Mouse (Mus musculus) left cerebral cortex, adult 11 months (tissue): Measurements from ENCODE around the gene Elf1.
"Not testable (repeated sequence)": the region's sequence is repeated elsewhere in the genome, so short reads cannot be mapped to it uniquely, and the experiment has no call there.

Experiments
- DNase-seq: peaks from one replicate; pipeline ENCODE4 v3.0.0; 2022; ENCODE audit warnings: low spot score

Gene Elf1

DNA sequence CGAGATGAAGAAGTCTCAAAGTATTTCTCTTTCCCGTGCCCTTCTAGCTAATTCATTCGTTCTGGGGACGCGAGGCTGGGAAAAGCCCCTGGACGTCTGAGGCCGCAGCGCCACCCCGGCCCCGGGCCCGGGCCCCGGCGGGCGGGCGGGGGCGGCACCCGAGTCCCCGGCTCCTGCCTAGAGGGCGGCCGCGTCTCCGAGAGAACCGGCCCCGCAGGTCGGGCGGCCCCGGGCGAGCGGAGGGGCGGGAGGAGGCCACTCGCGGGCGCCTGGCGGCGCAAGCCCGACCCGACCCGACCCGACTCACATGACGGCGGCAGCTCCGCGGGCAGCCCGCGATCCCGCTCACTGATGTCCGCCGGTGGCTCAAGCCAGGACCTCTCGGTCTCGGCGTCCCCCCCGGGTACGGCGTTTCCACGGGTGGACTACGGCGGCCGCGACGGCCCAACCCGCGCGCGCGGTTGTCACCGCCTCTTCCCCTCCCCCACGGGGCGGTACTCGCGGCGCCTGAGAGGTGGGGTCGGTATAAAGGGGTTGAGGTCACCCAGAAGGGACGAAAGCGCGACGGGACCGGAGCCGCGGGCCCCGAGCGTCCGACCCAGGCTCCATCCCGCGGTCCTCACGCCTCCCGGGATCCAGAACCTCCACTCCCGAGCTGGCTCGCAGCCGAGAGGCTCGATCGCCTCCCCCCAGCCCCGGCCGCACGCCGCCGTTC, at the start of gene Elf1:
Gene Elf1 (plus strand): TSS at position 571 of the 715 bp plus-strand sequence.
- DNase-seq: peak; percentile 93

DNA sequence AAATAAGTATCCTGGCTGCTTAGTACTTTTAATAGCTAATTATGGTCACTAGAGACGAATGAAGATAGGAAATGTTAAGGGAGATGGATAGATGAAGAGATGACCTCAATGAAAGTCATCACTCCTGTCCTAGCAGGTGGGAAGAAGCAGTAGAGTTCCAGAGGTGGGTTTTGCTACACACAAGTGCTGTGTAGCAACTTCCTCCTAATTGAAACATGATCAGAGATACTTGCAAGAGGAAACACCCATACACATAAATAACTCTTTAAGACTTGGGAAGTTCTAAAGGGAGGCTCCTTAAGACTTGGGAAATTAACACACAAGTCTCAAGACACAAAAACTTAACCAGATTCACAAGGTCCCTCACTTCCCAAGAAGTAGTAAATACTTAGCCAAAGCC, 46.9 kb upstream of the Elf1 start:
- no peak for DNase-seq

DNA sequence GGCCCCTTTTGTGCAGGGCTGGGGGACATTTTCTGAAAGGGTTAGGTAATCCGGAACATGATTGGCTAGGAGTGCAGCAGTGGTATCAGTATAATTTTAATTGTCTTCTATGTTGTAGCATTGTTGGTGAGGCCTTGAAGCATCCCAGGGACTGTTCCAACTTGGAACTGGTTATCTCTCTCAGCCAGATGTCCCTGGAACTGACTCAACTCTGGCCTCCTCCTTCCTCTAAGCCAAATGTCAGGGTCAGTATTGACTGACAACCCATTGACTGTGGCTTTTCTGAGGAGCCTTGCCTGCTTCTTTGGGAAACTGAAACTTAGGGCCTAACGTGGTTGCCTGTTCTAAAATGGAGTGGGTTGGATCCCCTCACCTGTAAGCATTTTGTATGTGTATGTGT, 40.3 kb upstream of the Elf1 start:
- DNase-seq: no peak

DNA sequence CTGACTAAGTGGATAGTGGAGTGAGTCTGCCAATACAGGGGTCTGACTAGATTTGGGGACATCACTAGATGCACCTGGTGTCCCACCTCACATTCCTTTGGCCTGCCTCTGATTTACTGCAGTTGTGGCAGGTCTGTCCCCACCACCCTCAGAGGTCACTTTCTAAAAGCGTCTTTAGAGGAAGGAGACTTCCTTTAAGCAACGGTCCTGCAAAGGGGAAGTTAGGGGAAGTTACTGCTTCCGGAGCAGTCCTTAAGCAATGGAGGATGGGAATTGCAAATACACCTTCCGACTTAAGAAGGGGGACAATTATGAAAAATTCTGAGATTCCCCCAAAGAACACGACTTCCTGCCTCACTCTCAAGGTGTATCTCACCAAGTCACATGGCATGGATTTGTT, 39.6 kb upstream of the Elf1 start:
- no peak for DNase-seq

DNA sequence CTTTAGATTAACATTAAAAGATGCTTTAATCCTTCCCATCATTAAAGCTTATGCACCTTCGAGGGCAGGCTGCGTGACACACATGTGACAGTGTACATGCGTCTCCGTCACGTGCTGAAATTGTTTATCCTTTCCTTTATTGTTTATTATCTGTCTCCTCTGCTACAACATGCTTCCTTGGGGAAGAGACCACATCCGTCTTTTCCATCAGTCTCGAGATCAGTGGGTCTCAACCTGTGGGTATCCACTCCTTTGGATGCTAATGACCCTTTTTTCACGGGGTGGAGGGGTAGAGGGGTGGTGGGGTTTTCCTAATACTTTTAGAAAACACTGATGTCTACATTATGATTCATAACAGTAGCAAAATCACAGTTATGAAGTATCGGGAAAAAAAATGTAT, 36.4 kb upstream of the Elf1 start:
- DNase-seq: no peak

DNA sequence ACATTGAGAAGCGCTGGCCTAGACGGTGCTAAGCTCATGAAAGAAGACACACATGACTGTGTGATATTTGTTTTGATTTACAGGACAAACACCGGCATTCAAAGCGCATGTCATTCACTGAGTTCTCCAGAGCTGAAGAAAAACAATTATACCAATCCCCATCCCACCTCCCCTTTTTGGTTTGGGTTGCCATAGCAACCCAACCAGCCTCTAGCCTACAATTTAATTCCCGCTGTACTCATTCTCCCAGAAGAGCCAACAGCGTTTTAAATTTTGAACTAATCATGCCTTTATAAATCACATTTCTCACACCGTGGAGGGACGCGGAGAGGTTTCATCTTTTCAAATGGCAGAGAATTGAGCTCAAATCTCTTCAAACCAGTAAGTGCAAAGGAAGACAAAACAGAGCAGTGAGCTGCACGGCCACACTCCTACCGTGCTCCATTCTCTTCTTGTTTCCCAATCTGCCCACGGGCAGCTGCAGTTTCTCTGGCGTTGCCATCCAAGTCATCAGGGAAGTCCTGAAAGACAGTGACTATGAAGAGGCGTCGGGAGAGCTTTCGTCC, 35.9 kb upstream of the Elf1 start:
- no peak for DNase-seq

DNA sequence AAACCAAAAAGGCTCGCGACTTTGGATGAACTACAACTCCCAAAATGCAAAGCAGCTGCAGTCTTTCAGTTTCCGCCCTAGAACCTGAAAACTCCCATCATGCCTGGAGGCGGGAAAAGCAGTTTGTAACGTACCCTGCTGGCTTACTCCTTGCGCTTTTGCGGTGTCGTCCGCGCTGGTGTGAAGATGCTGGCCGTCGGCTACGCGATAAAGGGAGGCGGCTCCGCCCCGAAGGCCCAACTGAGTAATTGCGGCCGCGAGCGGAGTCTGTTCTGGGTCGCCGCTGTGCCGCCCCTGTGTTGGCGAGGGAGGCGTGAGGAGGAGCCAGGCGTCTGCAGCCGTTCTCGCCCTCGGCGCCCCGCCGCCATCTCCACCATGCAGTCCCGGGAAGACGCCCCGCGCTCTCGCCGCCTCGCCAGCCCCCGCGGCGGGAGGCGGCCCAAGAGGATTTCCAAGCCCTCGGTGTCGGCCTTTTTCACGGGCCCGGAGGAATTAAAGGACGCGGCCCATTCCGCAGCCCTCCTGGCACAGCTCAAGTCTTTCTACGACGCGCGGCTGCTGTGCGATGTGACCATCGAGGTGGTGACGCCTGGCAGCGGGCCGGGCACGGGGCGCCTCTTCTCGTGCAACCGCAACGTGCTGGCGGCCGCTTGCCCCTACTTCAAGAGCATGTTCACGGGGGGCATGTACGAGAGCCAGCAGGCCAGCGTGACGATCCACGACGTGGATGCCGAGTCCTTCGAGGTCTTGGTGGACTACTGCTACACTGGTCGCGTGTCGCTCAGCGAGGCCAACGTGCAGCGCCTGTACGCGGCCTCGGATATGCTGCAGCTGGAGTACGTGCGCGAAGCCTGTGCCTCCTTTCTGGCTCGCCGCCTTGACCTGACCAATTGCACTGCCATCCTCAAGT, 29.1 kb upstream of the Elf1 start, which contains the start of gene Kbtbd6:
Gene Kbtbd6 (plus strand): TSS at position 155 of the 910 bp plus-strand sequence.
- peak; percentile 49 for DNase-seq

DNA sequence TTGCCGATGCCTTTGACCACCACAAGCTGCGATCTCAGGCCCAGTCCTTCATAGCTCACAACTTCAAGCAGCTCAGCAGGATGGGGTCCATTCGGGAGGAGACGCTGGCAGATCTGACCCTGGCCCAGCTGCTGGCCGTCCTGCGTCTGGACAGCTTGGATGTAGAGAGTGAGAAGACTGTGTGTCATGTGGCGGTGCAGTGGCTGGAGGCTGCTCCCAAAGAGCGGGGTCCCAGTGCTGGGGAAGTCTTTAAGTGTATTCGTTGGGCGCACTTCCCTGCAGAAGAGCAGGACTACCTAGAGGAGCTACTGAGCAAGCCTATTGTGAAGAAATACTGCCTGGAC, 28.4 kb upstream of the Elf1 start:
- DNase-seq: not testable (repeated sequence)

DNA sequence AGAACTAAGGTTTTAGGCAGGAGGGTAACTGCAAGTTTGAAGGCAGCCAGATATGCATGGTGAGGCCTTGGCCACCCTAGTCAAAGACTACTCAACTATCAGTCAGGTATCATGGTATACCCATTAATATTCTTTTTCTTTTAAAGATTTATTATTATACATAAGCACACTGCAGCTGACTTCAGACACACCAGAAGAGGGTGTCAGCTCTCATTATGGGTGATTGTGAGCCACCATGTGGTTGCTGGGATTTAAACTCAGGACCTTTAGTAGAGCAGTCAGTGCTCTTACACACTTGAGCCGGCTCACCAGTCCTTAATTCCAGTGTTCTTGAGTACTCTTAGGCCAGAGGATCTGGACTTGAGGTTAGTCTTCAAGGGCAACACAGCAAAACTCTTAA, 20.6 kb upstream of the Elf1 start:
- DNase-seq: no peak

DNA sequence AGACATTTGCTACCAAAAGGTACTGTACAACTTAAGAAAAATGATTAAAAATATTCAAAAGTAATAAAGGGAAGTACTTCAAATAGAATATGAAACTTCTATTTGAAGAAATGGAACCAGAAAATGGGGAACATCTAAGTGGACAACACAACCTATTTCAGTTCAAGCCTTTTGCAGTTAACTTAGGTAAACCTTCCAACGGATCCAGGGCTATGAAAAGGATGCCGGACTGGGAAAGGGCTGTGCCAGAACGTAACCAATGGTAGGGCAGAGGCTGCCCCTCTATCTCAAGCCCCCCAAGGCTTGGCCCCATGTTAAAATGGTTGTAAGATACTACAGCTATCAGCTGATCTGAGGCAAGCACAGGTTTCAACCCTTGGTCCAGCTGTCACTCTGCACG, 20.0 kb upstream of the Elf1 start:
- DNase-seq: no peak

DNA sequence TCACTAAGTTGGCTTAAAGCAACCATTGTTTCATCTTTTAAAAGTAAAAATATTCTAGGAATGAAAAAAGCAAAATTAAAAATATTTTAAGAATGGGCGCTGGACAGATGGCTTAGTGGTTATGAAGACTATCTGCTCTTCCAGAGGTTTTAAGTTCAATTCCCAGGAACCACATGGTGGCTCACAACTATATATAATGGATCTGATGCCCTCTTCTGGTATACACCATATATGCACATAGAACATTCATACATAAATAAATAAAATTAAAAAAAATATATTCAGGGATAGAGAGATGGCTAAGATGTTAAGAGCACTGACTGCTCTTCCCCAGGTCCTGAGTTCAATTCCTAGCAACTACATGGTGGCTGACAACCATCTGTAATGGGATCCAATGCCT, 15.4 kb upstream of the Elf1 start:
- DNase-seq: no peak

DNA sequence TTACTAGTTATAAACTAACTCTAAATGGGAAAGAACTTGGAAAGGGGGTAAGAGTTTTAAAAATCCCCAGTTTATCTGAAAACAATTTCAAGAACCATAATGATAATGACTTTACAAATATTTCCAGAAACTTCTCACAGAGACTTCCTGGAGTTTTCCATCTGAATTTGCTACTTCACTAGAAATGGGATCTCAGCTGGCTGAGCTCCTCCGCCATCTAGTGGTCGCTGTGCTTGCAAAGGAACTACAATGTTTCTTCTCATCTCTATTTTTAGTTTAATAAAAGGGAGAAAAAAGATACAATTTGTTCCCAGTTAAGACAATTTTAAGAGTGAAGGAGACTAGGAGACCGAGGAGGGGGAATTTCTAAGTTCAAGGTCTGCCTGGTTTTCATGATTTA, 13.4 kb upstream of the Elf1 start:
- no peak for DNase-seq

DNA sequence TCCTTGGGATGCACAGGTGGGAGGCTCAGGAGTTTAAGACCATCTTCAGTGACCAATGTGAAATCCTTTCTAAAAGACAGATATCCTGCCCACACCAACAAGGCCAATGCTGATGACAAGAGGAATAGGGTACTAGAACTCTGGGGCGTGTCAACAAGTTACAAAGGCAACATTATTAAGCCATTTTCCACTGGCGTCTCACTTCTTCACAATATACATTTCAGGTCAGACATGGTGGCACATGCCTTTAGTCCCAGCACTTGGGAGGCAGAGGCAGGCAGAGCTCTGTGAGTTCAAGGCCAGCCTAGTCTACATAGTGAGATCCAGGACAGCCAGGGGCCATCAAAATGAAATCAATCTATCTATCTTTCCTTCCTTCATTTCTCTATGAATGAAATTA, 7.6 kb upstream of the Elf1 start:
- DNase-seq: no peak

DNA sequence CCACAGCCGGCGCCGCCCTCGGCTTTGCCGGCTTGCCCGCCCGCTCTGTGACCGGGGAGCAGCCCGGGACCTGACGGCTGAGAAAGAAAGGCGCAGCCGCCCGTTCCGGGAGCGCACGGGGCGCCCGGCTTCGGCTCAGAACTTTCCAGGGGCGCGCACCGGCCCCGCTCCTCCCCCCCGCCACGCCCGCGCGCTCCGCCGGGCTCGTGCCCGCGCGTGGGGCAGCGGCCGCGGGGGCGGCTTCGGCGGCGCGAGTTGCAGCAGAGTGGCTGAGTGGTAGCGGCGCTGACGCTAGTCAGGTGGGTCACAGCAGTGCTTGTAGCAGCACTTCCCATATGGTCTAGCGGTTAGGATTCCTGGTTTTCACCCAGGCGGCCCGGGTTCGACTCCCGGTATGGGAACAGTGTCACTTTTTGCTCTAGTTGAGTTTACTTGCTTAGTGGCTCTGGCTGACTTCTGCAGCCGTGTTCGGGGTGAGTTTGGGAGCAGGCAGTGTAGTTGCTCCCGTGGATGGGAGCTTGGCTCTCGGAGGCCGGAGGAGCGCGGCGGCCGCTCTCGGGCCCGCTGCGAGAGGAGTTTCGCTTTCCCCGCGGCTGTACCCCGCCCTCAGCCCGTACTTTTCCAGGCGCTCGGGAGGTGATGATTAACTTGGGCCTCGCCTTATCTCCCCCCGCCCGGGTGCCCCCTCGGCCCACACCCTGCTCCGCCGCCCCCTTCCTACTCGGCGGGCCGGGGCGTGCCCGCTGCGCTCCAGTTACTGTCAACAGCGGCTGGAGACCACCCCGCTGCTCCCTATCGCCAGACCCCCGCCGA, 551 bp downstream of the Elf1 start, which contains the start of gene Wbp4:
Gene Wbp4 (minus strand): TSS at position 182 of the 813 bp plus-strand sequence.
- DNase-seq: peak; percentile 93

DNA sequence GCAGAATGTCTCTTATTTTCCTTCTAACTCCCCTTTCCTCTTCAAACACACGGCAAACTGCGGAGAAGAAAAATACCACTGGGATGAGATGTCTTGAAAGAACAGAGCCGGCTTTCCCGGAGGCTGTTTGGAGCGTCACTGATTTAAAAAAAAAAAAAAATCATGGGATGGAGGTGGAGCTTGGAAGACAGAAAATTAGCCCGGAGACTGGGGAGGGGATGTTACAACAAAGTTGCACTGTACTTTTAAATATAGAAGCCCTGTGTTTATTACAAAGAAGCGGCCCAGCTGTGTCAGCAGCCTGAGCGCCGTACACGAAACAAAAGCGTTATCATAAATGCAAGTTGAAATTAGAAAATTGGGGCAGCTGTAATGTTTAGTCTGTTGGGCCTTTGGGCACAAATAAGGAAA, 1.3 kb downstream of the Elf1 start:
- no peak for DNase-seq

DNA sequence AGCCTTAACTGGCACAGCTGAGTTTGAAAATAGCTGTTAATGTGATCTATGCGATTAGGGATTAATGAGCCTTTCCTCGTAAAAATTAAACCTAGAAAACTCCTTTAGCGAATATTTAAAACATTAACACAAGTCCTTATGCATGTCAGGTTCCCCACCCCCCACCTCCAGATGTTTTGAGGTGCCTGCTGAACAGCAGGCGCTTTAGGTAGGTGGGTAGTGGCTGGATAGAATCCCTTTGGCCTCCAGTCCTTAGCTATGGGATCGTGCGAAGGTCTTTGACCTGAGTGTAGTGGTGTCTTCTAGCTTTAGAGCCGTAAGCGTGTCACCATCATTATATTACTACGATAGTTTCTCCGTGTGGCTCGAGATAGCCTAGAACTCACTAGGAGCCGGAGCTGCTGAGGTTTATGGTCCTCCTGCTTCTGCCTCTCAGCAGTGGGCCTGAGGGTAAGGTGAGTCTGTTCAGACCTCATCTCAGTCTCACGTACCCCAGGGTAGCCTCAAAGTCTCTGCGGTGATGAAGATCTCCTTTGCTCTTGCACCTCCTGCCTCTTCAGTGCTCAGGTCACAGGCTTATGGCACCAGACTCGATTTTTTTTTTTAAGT, 1.9 kb downstream of the Elf1 start:
- DNase-seq: no peak

DNA sequence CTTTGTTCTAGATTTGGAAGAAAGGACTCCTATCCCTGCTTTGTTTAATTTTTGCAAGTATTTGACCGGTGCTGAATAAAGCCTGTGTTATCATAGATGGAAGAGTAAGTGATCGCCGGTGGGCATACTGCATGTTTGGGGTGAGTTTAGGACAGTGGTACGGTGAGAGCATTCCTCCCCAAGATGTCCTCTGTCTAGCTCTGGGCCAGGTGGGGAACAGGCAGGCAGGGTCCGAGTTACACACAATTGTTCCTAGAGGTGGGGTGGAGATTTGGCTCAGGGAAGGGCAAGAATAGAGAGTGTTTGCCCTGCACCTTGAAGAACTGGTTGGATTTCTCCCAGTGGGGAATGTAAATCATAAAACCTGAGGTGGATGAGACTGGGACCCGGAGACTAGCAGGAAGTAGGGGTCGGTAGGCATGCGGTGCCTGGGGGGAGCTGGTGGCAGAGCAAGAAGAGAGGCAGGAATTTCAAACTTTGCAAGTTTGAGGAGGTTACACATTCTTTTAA, 2.7 kb downstream of the Elf1 start:
- no peak for DNase-seq

DNA sequence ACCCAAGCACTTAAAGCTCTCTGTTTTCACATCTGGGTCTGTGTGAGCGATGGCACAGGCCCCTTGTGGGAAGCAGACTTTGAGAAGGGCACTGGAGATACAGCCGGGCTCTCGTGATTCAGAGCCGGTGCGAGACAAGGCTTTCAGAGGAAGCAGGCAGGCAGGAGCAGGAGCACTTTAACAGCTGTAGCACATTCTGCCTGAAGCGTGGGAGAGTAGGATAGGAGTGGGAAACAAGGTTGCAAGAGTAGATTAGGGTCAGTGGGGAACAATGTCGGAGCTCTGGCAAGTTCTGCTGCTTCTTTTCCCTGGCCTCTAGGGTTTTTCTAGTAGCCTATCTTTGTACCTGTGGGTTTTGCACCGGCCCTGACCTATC, 5.6 kb downstream of the Elf1 start:
- no peak for DNase-seq

DNA sequence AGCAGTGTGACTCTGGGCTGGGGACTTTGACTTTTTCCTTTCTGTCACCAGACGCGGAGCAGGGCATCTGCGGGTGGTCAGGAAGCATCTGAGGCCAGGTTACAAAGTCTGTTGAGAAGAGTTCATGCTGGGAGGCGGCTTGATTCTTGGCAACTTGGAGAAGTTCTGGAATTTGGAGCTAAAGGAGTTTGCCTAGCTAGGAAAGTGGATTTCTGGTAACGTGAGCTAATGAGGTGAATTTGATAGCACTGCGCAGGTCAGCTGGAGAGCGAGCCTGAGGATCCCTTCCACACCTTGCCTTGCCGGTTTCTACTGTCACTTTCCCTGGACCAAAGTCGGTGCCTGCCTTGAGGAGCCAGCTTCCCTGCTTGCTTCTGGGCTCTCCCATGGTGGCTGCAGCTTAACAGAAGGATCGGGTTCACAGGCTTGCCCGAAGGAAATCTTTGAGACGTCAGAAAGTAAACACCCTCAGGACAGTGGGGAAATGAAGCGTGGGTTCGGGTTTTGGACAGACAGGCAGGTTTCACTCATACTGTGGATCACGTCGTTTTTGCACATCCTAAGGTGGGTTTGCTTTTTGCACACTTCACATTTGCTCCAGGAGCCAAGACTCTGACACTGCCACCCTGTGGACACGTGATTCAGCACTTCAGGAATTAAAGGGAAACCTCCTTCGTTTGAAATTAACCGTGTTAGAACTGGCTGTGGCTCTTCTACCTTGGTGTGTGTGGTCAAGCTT, 6.2 kb downstream of the Elf1 start:
- DNase-seq: no peak

DNA sequence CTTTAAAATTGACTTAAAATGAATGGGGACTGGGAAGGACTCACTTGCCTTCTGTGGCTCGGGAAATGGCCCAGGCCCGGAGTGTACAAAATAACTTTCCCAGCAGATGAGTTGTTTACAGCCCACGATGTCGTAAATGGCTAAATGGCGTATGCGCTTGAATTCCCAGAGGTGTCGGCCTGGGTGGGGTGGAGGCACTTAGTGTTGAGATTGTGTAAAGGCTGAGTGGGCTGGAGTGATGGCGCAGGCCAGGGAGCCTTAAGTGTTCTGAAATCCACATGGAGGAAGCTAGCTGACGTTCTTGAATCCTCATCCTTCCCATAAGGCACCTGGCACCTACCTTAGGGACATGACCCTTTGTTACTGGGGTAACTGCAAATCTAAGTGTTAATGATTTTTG, 7.5 kb downstream of the Elf1 start:
- DNase-seq: no peak

DNA sequence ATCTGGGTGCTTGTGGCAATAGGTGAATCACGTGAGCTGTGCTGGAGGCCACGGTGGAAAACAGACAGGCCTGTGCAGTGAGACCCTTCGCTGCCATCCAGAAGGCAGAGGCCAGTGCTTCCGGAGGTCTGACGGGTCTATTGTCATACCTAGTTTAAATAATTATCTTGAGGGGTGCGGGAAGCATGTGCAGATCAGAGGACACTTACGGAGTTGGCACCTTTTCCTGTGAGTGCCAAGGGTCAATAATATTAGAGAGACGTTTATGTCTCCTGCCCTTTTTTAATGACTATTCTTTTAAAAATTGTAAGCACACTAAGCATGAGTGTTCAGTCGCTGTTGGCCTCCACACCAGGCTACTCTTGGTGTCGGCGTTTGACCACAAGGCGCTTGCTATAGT, 8.2 kb downstream of the Elf1 start:
- no peak for DNase-seq
